Mouse (Mus musculus): ENCODE data around the gene Pmm2.
A peak's percentile ranks its signal among the peaks of the same experiment; 100 is the strongest.

Gene Pmm2

DNA sequence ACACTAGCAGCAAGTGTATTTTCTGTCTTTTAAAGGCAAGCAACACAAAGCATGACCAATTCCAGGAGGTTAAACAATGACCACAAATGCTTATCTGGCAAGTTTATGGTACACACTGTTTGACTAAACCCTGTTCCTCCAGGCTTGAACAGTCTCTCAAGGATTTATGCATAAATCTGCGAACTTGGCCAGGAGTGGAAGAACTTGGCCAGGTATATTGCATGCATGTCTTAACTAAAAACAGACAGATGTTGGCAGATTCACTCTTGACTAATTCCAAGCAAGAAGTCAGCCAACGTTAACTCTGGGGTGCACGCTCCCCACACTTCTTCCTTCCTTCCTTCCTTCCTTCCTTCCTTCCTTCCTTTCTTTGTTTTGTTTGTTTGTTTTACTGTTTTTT, 42.3 kb downstream of the Pmm2 start:
- no peak for DNase-seq (ENCODE audit: low spot score in 2 of 2)

DNA sequence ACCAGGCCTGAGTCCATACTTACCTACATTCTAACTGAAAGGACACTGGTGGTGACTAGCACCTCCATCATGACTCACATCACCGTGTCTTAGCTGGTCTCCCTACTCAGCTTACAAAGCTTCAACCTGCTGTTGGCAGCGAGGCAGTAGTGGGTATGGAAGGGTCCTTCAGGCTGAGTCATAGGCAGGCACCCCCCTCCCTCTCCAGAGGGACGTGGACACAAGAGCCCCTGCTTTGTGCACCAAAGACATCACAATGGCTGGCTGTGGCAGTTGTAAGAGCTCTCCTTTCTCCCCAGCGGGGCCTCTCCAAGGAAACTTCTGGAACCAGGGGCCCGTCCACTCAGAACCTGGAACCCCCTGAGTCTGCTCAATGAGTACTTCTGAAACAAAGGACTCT, 43.0 kb downstream of the Pmm2 start, which contains the start of gene Gm5767:
TSS of gene Gm5767 (plus strand) at position 301 of the 400 bp plus-strand sequence.
- no peak for DNase-seq (ENCODE audit: low spot score in 2 of 2)

DNA sequence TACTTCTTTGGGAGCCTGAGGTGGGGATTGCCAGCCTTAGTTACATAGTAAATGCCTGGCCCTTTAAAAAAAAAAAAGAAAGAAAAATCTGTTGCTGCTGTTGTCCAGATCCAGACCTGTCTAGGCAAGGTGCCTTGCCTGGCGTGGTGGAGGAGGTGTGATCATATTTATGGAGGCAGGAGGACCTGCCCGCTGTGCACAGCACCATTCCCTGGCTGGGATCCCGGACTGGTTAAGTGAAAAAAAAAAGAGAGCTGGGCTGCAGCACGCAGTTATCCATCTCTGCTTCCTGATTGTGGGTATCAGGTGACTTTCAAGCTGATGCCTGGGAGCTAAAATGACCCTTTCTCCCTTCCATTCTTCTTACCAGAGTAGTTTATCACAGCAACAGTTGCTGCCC, 47.6 kb downstream of the Pmm2 start:
- no peak for DNase-seq (ENCODE audit: low spot score in 2 of 2)

DNA sequence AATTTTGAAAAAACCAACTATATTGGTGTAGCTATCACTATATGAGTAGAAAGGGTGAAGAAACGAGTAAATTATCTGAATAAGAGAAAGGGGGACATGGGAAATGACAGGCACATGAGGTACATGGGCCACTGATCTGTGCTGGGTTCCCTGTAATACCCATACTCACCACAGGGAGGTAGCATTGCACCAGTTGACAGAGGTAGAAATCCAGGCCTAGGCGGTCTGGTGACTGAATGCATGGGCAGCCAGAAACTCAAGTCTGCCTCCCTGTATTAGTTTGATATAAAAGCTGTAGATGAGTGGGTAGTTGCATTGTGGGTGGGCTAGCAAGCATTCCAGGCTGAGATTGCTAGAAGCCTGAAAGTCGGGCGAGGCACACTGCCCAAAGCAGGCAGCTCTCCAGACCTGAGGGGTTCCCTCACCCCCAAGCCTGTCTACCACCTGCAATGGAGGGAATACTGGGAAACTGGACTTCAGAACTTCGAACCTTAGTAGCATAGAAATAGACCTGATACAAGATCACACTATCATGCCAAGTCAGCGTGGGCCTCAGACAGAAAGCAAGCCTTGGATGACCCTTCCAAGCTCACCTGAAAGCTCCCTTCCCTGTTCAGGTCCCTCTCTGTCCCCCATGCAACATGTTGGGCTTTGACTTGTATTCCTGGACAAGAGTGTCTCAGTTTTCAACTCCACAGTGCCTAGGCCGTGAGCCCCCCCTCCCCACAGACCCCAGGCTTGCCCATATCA, 48.8 kb downstream of the Pmm2 start:
- DNase-seq (ENCODE audit: low spot score in 2 of 2): peak; percentile 60 to 75

DNA sequence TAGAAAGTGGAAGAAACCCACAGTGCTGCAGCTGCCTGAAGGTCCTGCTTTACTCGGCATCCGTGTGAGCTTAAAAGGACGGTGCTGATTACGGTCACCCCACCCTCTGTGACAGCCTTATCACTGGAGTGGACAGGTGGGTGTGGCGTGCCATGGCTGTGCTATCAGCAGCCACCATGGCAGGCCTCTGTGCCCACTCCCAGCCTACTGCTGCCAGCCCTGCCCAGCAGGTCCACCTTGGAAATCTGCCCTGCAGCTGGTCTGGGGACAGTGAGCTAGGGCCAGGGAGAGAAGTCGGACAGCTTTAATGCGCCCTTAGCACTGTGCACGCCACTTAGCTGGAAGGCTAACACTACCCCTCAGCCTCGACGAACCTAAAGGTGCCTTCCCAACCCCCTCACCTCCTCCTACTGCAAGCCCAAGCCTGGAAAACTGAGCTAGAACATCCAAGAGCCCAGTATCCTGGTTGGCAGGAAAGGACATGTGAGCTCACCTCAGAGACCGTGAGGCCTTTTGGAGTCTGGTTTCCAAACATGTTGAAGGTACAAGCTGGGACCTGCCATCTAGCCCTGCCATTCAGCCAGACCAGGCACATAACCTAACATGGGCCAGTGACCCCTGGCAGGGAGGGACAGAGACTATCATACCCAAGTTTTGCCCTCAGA, 49.5 kb downstream of the Pmm2 start:
- no peak for DNase-seq (ENCODE audit: low spot score in 2 of 2)

DNA sequence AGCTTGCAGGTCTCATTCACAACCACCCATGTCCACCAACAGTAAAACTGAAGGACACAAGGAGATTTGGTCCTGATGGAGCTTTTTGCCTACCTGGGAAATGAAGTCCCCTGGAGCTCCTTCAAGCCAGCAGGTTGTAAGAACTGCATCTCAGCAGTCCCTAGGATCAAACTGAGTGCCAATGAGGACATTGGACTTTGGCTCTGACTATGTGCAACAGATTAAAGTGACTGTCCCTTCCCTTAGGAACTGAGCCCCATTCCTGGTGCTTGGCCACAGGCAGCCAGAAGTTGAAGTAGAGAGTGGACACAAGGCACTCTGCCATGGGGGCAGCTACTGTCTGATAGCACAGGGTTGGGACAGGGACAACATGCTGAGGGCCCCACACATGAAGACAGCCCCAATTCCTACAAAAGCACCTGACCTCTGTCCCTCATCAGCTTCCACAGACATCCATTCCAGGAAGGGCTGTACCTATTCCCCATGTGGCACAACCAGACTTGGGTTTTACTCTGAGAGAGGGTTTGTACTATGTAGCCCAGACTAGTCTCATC, 50.2 kb downstream of the Pmm2 start:
- DNase-seq (ENCODE audit: low spot score in 2 of 2): no peak

DNA sequence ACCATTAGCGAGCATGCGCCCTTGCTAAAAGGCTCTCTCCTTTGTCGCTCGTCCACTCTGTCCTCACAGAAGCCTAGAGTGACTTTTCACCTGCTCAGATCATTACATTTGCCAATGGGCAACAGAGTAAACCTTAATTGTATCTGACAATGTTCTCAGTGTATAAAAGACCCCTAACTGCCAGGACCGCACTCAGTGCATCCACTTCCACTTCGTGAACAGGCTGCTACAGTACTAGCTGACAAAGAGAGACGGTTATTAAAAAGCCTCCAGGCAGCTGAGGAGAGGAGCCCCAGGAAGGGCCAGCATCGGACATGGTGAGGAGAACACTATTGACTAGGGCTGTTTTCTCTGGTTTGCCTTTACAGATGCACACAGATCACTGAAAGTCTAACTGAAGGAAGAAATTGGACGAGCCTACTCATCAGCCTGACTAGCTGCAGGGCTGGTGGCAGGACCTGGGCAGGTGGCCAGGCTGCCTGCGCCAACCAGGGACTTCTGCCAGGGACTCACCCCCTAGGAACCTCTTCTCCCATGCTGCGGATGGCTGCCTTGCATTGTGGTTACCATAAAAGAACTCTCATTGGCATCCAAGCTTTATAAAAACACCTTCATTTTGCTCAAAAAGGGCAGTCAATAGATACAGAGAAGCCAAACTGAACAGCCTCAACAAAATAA, 52.6 kb downstream of the Pmm2 start:
- DNase-seq (ENCODE audit: low spot score in 2 of 2): no peak

DNA sequence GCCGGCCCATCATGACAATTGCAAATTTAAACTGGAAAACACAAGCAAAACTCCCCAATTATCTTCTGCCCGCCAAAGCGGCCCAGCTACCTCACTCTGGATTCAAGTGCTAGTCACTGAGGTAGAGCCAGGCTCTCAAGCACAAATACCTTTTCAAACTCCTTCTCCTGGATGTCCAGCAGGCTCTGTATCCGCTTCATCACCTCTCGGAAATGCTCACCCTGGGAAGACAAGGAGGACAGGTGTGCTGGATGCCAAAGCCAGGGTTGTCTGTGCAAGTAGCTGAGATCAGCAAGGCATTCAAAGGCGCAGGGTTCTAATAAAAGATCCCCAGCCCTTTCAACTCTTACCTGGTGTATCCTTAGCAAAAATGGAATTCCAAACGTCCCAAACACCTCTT, 53.7 kb downstream of the Pmm2 start:
- DNase-seq (ENCODE audit: low spot score in 2 of 2): no peak

DNA sequence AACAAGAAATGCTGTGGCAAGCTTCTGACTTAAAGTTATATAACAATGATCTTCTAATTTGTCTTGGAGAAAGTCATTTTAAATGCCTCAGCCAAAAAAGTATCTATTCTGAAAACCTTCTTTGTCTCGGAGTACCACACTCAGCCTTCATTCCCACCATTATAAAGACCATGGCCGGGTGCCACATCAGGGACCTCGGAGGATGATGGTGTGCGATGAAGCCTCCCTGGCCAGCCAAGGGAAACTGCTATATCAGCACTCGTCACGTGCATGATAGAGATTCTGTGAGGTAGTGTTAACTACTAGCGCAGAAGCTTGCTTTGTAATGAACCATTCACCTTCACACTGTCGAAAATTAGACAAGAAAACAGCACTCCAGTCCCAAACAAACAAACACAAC, 62.1 kb downstream of the Pmm2 start:
- DNase-seq (ENCODE audit: low spot score in 2 of 2): no peak

DNA sequence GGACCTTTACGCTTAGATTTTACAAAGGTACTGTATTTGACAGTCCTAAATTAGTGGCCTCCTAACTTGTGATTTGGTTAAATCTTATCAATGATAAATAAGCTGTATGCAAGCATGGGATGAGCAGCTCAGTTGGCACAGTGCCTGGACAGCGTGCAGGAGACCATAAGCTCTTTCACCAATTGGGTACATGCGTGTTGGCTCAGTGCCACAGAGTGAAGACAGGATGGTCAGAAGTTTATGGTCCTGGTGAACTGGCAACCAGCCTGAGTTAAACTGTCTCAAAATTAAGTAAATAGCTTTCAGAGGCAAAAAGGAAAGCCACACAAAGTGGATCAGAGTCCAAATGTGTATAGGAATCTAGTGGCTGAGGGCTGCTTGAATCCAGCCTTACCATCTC, 63.1 kb downstream of the Pmm2 start:
- DNase-seq (ENCODE audit: low spot score in 2 of 2): no peak

DNA sequence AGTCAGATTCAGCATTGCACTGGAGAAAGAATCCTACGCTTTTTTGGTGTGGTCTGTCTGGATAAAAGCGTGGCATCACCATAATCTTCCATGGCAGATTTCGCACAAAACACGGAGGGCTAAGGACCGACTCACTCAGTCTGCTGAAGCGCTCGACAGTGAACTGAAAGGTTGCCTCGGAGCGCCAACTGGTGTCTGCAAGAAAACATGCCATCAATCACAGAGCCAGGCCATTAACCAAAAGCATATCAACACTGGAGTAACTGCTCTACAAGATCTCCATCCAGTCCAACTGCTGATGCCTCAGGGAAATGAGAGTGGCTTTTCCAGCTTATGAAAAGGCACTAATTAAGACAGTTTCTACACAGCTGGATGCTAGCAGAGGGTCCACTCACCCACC, 74.5 kb downstream of the Pmm2 start:
- no peak for DNase-seq (ENCODE audit: low spot score in 2 of 2)
